Mouse (Mus musculus): ENCODE data around the gene Plet1. TPM values are rescaled to one million over a fixed set of nuclear protein-coding genes. Genes with fewer than 3 reads are reported as not detected.

Gene Plet1
- total RNA-seq (2021), result 0.33 and 0.41 TPM in 2 replicates
- long read RNA-seq, experiment 1, result 0 reads
- long read RNA-seq, experiment 2, result 0 reads

GRCm38 (mm10) chr9:50494311-50494710 lies at the start of gene Plet1:
Plet1 (plus strand) TSS chr9:50494525.
- DNase-seq, result no peak

GRCm38 (mm10) chr9:50449048-50449447 lies 45.3 kb upstream of the Plet1 start:
- DNase-seq, result peak; percentile 41

GRCm38 (mm10) chr9:50451456-50452218 lies 42.7 kb upstream of the Plet1 start:
- DNase-seq, result no peak

GRCm38 (mm10) chr9:50452303-50452775 lies 42.0 kb upstream of the Plet1 start:
- peak; percentile 95 for DNase-seq

GRCm38 (mm10) chr9:50457596-50457995 lies 36.7 kb upstream of the Plet1 start:
- no peak for DNase-seq

GRCm38 (mm10) chr9:50459537-50459936 lies 34.8 kb upstream of the Plet1 start:
- no peak for DNase-seq

- peak; percentile 91 for DNase-seq
These were observed 31.7 kb upstream of the Plet1 start for GRCm38 (mm10) chr9:50462494-50463204.

GRCm38 (mm10) chr9:50463205-50463508 lies 31.2 kb upstream of the Plet1 start:
- no peak for DNase-seq

- peak; percentile 30 for DNase-seq
These were observed 23.8 kb upstream of the Plet1 start for GRCm38 (mm10) chr9:50470377-50471100.

- no peak for DNase-seq
These were observed 23.0 kb upstream of the Plet1 start for GRCm38 (mm10) chr9:50471181-50471901.

GRCm38 (mm10) chr9:50475318-50475717 lies 19.0 kb upstream of the Plet1 start:
- DNase-seq, result no peak

- DNase-seq, result no peak
These were observed 18.6 kb upstream of the Plet1 start for GRCm38 (mm10) chr9:50475745-50476144.

GRCm38 (mm10) chr9:50476651-50477050 lies 17.7 kb upstream of the Plet1 start:
- no peak for DNase-seq

- no peak for DNase-seq
These were observed 17.1 kb upstream of the Plet1 start for GRCm38 (mm10) chr9:50477270-50477669.

GRCm38 (mm10) chr9:50478826-50479225 lies 15.5 kb upstream of the Plet1 start:
- DNase-seq, result no peak

- no peak for DNase-seq
These were observed 14.8 kb upstream of the Plet1 start for GRCm38 (mm10) chr9:50479476-50479875.

- no peak for DNase-seq
These were observed 11.6 kb upstream of the Plet1 start for GRCm38 (mm10) chr9:50482743-50483142.

- no peak for DNase-seq
These were observed 8.8 kb upstream of the Plet1 start for GRCm38 (mm10) chr9:50485521-50485920.

GRCm38 (mm10) chr9:50490836-50491235 lies 3.5 kb upstream of the Plet1 start:
- DNase-seq, result no peak

GRCm38 (mm10) chr9:50491531-50492045 lies 2.7 kb upstream of the Plet1 start:
- DNase-seq, result no peak

GRCm38 (mm10) chr9:50493777-50494176 lies 548 bp upstream of the Plet1 start:
- DNase-seq, result no peak

Data from adrenal gland, postnatal 14 days (tissue).